Mouse (Mus musculus) brain, embryonic 14.5 days (tissue): Measurements from ENCODE around the gene Tnxb. TPM values are rescaled to one million over a fixed set of nuclear protein-coding genes. Genes with fewer than 3 reads are reported as not detected.
A peak's percentile ranks its signal among the peaks of the same experiment; 100 is the strongest.
"Not testable (repeated sequence)": the region's sequence is repeated elsewhere in the genome, so short reads cannot be mapped to it uniquely, and the experiment has no call there.

Experiments used
- DNase-seq: peaks from one replicate; pipeline ENCODE4 v3.0.0-alpha.2; 2011; ENCODE audit warnings: low read depth
- CTCF ChIP-seq: fragments of 200-500 bp; IDR thresholded peaks from 2 replicates; pipeline ENCODE4 v1.5.1; 2012; ENCODE audit warnings: inconsistent platforms, mild to moderate bottlenecking, moderate library complexity, borderline replicate concordance; ENCODE audit not compliant: insufficient read depth, insufficient read length; ENCODE audit errors: extremely low read depth
- POLR2A ChIP-seq: fragments of 200-500 bp; IDR thresholded peaks from 2 replicates; pipeline ENCODE4 v1.6.1; 2012; ENCODE audit warnings: mild to moderate bottlenecking, inconsistent platforms, borderline replicate concordance; ENCODE audit not compliant: poor library complexity, insufficient read depth, insufficient read length, severe bottlenecking; ENCODE audit errors: extremely low read depth
- polyA plus RNA-seq: library from polyadenylated mRNA; depleted of rRNA; stranded (reverse); fragments of >200 nt; gene quantifications from 2 replicates; pipeline ENCODE4 v1.2.3, GENCODE M21; 2012

The Tnxb gene
- polyA plus RNA-seq, 1 experiment: 0.70 TPM

DNA sequence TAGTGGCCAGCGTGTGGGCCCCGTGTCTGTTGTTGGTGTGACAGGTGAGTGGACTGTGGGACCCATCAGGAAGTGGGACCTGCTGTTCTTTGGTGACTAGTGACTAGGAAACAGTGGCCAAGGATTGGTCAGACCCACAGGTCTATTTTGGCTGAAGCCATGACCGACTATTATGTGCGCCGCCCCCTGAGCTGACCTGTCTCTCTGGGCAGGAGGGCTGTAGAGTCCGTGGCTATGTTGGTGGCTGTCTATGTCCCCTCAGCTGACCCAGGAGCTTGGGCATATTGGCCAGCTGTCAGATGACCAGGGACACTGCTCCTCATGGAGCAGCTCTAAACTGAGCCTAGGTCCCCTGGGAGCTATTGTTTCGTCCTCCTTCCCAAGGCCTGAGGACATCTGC is 18.6 kb downstream of the Tnxb start:
- no peak for TF ChIP-seq POLR2A
- TF ChIP-seq CTCF: no peak

DNA sequence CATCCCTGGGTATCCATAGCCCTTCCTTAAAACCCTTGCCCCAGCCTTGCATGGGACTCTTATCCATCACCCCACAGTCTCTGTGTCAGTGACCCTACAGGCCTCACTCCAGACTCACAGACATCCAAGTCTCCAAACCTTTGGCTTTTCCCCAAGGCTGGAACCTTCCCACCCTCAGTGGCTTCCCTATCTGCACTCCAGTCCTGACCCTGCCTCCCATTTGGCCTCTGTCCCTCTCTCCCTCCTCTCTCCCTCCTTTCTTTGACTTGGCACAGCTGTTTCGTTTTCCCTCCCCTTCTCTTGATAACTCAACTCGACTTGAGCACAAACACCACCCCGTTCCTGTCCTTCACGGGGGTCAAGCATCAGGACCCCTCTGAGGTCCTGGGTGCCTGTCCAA is 20.1 kb downstream of the Tnxb start:
- no peak for TF ChIP-seq POLR2A
- TF ChIP-seq CTCF: no peak
- no peak for DNase-seq

More for the DNA sequence above, 18.6 kb downstream of the Tnxb start:
- DNase-seq: no peak

DNA sequence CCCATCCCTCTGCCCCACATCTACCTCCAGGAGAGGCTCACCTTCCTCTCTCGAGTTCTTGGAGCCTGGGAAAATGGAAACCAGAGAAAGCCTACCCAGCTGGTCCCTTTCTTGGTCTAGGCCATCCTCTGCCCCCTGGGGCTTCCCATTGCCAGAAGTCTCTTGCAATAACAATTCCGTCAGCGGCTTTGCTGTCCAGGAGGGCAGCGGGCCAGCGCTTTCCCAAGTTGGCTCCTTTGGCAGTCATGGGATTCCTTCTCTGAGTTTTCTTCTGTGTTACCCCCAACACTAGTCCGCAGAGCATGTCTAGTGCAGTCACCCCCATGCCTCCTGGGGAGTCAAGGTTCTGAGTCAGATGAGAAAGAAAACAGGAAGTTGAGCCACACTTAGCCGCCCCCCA is 22.6 kb downstream of the Tnxb start:
- no peak for TF ChIP-seq CTCF
- TF ChIP-seq POLR2A: no peak
- peak; percentile 1 for DNase-seq

DNA sequence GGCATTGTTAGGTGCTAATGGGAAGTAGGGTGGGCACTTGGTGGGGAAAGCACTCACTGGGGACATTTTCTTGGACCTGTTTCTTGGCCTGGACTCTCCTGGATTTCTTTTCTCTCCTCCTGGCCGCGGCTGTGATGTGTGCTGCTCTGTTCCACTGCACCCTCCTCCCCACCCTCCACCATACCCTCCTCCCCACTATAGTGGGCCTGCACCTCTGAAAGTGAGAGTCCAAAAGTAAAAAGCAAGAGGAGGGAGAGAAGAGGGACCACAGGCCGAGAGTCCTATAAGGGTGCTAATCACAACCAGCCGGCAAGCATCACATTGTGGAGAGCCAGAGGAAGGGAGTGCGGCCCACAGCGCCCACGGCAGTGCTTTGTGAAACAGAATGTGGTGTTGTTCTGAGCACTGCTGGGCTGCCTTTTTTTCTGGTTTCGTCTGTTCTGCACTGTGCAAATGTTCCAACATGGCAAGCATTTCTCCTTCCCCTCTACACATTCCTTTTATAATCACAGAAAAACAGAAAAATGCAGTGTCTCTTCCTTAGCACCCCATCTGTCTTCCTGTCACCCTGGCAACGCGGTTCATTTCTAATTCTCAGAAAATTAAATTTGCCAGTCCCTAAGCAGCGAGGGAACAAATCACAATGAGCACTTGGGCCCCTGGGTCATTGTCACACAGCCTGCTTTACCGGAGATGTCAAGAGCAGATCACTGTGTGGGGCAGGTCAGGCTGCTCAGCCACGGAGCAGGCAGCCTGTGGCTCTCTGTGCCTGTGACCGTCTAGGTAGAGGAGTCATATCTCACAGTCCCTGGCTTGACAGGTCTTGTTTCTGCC is 29.5 kb downstream of the Tnxb start:
- TF ChIP-seq CTCF: no peak
- no peak for TF ChIP-seq POLR2A
- peak; percentile 57 for DNase-seq

DNA sequence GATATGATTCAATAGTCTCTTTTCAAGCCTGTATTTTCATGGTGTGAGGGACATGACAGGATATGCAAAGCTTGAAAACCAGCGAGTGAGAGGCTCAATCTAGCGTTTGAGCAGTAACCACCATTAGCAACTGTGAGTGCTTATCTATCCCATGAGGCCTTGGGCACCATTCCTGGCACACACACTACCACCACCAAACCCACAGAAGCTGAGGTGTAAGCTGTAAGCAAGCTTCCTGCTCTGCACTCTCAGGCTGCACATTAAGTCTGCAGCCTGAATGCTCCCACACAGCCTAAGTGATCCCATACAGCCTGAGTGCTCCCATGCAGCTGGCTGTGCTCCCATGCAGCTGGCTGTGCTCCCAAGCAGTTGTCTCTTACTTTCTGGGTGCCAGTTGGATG is 30.3 kb downstream of the Tnxb start:
- no peak for TF ChIP-seq POLR2A
- TF ChIP-seq CTCF: no peak
- peak; percentile 3 for DNase-seq

DNA sequence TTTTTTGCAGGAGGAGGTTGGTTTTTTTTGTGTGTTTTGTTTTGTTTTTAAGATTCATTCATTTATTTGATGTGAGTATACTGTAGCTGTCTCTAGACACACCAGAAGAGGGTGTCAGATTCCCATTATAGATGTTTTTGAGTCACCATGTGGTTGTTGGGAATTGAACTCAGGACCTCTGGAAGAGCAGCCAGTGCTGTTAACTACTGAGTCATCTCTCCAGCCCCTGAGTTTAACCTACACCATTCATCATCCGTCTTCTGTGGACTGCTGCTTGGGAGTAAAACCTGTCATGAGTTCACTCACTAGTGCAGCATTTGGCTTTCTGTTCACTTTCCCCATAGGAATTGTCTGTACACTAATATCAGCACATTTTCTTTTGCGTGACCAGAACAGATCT is 36.1 kb downstream of the Tnxb start:
- not testable (repeated sequence) for DNase-seq

DNA sequence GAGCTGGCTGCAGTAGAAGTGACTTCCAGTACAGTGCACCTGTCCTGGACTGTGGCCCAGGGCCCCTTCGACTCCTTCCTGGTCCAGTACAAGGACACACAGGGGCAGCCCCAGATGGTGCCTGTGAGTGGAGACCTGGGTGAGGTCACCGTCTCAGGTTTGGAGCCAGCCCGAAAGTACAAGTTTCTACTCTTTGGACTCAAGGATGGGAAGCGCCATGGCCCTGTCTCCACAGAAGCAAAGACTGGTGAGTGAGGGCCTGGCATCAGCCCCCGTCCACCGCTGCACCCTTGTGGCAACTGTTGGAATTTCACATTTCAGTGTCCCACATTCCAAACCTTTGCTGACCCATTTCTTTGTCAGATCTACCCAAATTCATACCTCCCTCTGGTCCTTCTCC is 42.6 kb downstream of the Tnxb start:
- peak; percentile 29 for DNase-seq
- TF ChIP-seq POLR2A: no peak
- peak; percentile 51; the same call in 1 of the 2 replicates for TF ChIP-seq CTCF

DNA sequence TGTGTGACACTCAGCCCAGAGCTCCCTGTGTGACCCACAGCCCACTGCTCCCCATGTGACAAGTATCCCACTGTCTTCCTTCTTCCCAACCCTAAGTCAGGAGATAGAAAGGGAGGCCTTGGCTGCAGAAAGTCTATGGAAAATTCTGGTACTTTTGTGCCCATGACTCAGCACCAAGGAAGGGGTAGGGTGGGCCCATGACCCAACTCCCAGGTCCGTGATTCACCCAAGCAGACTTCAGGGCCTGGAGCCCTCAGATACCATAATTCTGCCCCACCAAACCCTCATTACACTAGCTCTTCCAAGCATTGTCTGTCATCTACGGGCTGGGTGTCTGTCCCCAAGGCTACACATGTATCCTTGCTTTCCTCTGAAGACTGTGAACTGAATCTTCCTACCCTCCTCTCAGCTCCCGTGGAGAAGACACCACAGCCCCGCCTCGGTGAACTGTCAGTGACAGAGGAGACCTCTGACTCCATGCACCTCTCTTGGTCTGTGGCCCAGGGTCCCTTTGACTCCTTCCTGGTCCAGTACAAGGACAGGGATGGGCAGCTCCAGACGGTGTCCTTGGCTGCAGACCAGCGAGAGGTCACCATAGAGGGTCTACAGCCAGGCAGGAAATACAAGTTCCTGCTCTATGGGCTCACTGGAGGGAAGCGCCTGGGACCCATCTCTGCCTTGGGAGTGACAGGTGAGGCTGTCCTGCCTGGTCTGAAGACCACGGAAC is 44.0 kb downstream of the Tnxb start:
- not testable (repeated sequence) for DNase-seq

DNA sequence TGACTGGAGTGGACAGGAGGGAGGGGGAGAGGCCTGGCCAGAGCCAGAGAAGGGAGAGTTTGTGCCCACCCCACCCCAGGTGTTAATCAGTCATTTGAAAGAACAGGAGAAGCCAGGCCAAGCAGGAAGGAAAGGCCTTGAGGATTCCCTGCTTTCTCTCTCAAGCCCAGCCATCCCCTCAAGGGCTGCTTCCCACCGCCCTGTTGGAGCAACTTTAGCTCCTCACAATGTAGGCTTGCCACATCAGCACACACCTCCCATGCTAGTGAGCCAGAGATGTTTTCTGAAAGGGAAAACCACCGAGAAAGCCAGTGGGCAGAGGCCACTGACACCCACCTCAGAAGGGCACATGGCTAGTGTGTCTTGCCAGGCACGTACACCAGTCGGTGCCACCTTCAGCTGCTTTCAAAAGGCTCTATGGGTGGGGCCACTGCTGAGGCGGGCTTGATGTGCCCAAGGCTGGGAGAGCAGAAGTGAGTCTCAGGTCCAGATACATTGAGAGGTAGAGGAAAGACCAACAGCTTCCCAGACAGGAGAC is 44.6 kb downstream of the Tnxb start:
- DNase-seq: not testable (repeated sequence)

DNA sequence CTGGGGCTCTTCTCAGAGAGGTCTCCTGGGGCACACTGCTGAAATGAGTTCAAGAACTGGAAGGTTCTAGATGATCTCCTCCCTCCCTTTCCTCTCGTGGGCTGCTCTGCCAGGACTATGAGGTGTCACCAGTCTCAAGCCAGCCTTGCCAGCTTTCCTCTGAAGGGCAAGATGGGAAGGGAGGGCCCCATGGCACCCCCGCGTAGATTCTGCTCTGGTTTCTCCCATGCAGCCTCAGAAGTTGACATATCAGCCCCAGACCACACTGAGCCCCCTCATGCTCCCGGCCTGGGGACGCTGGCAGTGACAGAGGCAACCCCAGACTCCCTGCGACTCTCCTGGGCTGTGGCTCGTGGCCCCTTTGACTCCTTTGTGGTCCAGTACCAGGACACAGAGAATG is 45.1 kb downstream of the Tnxb start:
- not testable (repeated sequence) for DNase-seq

DNA sequence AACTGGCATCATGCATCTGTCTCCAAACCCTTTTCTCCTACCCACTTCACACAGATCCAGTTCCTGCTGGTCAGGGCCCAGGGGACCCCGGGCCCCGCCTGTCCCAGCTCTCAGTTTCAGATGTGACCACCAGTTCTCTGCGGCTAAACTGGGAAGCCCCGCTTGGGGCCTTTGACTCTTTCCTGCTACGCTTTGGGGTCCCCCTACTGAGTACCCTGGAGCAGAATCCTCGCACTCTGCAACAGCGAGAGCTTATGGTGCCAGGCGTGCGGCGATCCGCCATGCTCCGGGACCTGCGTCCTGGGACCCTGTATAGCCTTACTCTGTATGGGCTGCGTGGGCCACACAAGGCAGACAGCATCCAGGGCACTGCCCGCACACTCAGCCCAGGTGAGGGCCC is 45.9 kb downstream of the Tnxb start:
- TF ChIP-seq CTCF (no peak), POLR2A (no peak)
- no peak for DNase-seq

DNA sequence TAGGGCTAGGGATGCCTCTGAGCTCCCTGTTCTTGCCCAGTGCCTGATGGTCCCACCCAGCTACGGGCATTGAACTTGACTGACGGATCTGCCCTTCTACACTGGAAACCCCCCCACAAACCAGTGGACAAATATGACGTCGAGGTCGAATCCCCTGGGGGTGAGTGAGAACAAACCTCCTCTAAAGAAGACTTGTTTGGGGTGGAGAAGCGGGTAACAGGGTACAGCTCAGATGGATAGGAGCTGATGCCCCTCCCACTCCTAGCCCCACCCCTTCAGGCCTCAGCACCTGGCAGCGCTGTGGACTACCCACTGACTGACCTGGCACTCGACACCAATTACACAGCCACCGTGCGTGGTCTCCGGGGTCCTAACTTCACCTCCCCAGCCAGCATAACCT is 47.1 kb downstream of the Tnxb start:
- TF ChIP-seq CTCF (no peak), POLR2A (no peak)
- DNase-seq: no peak

DNA sequence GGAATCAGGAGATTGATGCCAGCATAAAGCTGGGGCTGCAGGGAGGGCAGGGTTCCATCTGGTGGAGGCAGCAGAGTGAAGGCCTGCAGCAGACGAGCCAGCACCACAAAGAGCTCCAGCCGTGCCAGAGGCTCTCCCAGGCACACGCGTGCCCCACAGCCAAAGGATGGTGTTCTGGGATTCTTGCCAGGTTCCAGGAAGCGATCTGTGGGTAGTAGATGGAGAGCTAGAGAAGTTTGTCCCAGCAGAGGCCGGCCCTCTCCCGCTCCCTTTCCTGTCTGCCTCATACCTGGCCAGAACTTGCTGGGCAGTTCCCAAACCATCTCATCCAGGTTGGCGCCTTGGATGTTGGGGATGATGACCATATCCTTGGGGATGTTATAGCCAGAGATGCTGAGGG is 49.6 kb downstream of the Tnxb start:
- DNase-seq: peak; percentile 8

DNA sequence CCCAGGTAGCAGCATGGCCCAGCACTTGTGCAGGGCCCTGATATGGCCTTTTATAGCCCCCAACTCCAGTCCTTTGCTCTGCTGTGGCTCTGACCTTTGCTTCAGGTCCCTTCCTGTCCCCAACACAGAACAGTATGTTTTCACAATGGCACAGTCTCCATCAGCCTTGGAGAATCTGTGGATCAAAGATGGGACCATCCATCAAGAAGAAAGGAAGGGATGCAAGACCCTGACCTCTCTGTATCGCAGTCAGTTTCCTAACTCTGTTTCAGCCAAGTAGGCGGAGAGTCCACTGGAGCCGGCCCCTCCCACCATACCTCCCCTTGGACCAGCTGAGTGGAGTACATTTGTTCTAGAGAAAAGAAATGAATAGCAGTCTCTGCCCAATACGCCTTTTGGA is 51.9 kb downstream of the Tnxb start:
- not testable (repeated sequence) for DNase-seq
